Mouse (Mus musculus): ENCODE results near the gene Frmd5.

GRCm38 (mm10) chr2:121614483-121615198, 192.2 kb downstream of the Frmd5 start:
- TF ChIP-seq CTCF (IDR thresholded peaks at IDR 0.05; ENCODE audit: low read depth) = no peak
- no peak for TF ChIP-seq EP300 (IDR thresholded peaks at IDR 0.05; ENCODE audit: low read depth)
